Mouse (Mus musculus) intestine, embryonic 14.5 days (tissue): ENCODE measurements around the gene Cib4. TPM values are rescaled to one million over a fixed set of nuclear protein-coding genes. Genes with fewer than 3 reads are reported as not detected.

Experiments
- ATAC-seq: fragments of 200-750 bp; cut with Nextera tagmentation; replicated peaks from 2 replicates; pipeline ENCODE4 v1.8.0; 2017; ENCODE audit warnings: low read depth, moderate number of reproducible peaks, moderate TSS enrichment, moderate library complexity; ENCODE audit not compliant: low FRiP score, low TSS enrichment
- DNase-seq: peaks from one replicate; pipeline ENCODE4 v3.0.0-alpha.2; 2018; ENCODE audit warnings: low spot score
- H3K27ac ChIP-seq: fragments of 300-500 bp; sonication (generic); 2 replicates; pipeline ENCODE4 v1.5.1; 2014; ENCODE audit warnings: low read depth, mild to moderate bottlenecking, control low read depth
- H3K27me3 ChIP-seq: fragments of 300-500 bp; sonication (generic); replicated peaks from 2 replicates; pipeline ENCODE4 v1.6.1; 2014; ENCODE audit warnings: low read length, control low read depth; ENCODE audit not compliant: control insufficient read depth, insufficient read depth
- H3K36me3 ChIP-seq: fragments of 300-500 bp; sonication (generic); 2 replicates; pipeline ENCODE4 v1.6.1; 2014; ENCODE audit warnings: low read length, control low read depth; ENCODE audit not compliant: control insufficient read depth, insufficient read depth
- H3K4me1 ChIP-seq: fragments of 300-500 bp; sonication (generic); replicated peaks from 2 replicates; pipeline ENCODE4 v1.6.1; 2014; ENCODE audit warnings: low read length, control low read depth, mixed read lengths; ENCODE audit not compliant: control insufficient read depth, insufficient read depth
- H3K4me2 ChIP-seq: fragments of 300-500 bp; sonication (generic); 2 replicates; pipeline ENCODE4 v1.6.1; 2014; ENCODE audit warnings: low read length
- H3K4me3 ChIP-seq: fragments of 300-500 bp; sonication (generic); 2 replicates; pipeline ENCODE4 v1.5.1; 2014; ENCODE audit warnings: low read depth, low read length, control low read depth, mixed read lengths
- H3K9ac ChIP-seq: fragments of 300-500 bp; sonication (generic); 2 replicates; pipeline ENCODE4 v1.6.1; 2014; ENCODE audit warnings: mild to moderate bottlenecking, low read length
- H3K9me3 ChIP-seq: fragments of 300-500 bp; sonication (generic); 2 replicates; pipeline ENCODE4 v1.6.1; 2016; ENCODE audit warnings: low read length, control low read depth; ENCODE audit not compliant: control insufficient read depth
- WGBS: fragments of 180-500 bp; shearing (Covaris S2); extraction: QIAGEN DNeasy Blood & Tissue Kit; methylation state at CpG from one replicate; pipeline ENCODE4 v1.1.7; 2014; 5-methylcytosine and 5-hydroxymethylcytosine counted together
- polyA plus RNA-seq: library from polyadenylated mRNA; unstranded; fragments of >200 nt; fragmentation: Nextera tagmentation; extraction: Ambion mirVana; gene quantifications from 2 replicates; pipeline ENCODE4 v1.2.1, GENCODE M21; 2014

The Cib4 gene
- polyA plus RNA-seq, 1 experiment from 2014 or later: not detected

- no peaks in the 10 kb centered on the region for H3K27me3 ChIP-seq
- H3K4me2 ChIP-seq: no peak overlapping the region
- ATAC-seq: no peak
- H3K9ac ChIP-seq: no peak overlapping the region
- no peak overlapping the region for H3K27ac ChIP-seq
- DNase-seq: no peak
- H3K36me3 ChIP-seq: no peaks in the 10 kb centered on the region
- H3K4me1 ChIP-seq: peaks cover 2% of the 10 kb centered on the region; the same call in 1 of the 2 replicates
- H3K4me3 ChIP-seq: no peak overlapping the region
- WGBS: 77% methylated on average over 6 of the region's 6 CpGs
- H3K9me3 ChIP-seq: no peaks in the 10 kb centered on the region
Measured at GRCm38 (mm10) chr5:30578445-30579080, 32.9 kb upstream of the Cib4 start.

GRCm38 (mm10) chr5:30577654-30578310 is 32.1 kb upstream of the Cib4 start:
- Histone ChIP-seq H3K4me2 (no peak overlapping the region), H3K36me3 (no peaks in the 10 kb centered on the region), H3K27me3 (no peaks in the 10 kb centered on the region), H3K27ac (no peak overlapping the region), H3K4me1 (peaks cover 2% of the 10 kb centered on the region; the same call in 1 of the 2 replicates), H3K4me3 (no peak overlapping the region), H3K9me3 (no peaks in the 10 kb centered on the region), H3K9ac (no peak overlapping the region)
- ATAC-seq: no peak
- WGBS: 81% methylated on average over 12 of the region's 12 CpGs
- DNase-seq: no peak

GRCm38 (mm10) chr5:30577251-30577650 is 31.6 kb upstream of the Cib4 start:
- Histone ChIP-seq H3K9me3 (no peaks in the 10 kb centered on the region), H3K27ac (no peak overlapping the region), H3K4me1 (peaks cover 6% of the 10 kb centered on the region; the same call in 1 of the 2 replicates), H3K9ac (no peak overlapping the region), H3K4me3 (no peak overlapping the region), H3K4me2 (no peak overlapping the region), H3K36me3 (no peaks in the 10 kb centered on the region), H3K27me3 (no peaks in the 10 kb centered on the region)
- ATAC-seq (no peak), DNase-seq (no peak)
- WGBS: 70% methylated on average over 9 of the region's 9 CpGs

- H3K27me3 ChIP-seq: no peaks in the 10 kb centered on the region
- H3K36me3 ChIP-seq: no peaks in the 10 kb centered on the region
- no peak overlapping the region for H3K4me3 ChIP-seq
- H3K9ac ChIP-seq: no peak overlapping the region
- no peak for ATAC-seq
- H3K27ac ChIP-seq: 0 out of 2 replicates have a peak overlapping the region, but pooled peaks have one; percentile 27
- H3K4me2 ChIP-seq: no peak overlapping the region
- WGBS: 64% methylated on average over 7 of the region's 7 CpGs
- no peaks in the 10 kb centered on the region for H3K9me3 ChIP-seq
- peaks cover 11% of the 10 kb centered on the region for H3K4me1 ChIP-seq
- DNase-seq: no peak
Measured at GRCm38 (mm10) chr5:30576233-30576632, 30.6 kb upstream of the Cib4 start.

- no peak overlapping the region for H3K4me2 ChIP-seq
- 86% methylated on average over 8 of the region's 8 CpGs for WGBS
- no peak for ATAC-seq
- no peak for DNase-seq
- peaks cover 13% of the 10 kb centered on the region for H3K4me1 ChIP-seq
- H3K9ac ChIP-seq: no peak overlapping the region
- no peaks in the 10 kb centered on the region for H3K27me3 ChIP-seq
- no peaks in the 10 kb centered on the region for H3K9me3 ChIP-seq
- H3K4me3 ChIP-seq: no peak overlapping the region
- no peaks in the 10 kb centered on the region for H3K36me3 ChIP-seq
- no peak overlapping the region for H3K27ac ChIP-seq
Measured at GRCm38 (mm10) chr5:30574367-30574766, 28.7 kb upstream of the Cib4 start.

GRCm38 (mm10) chr5:30571820-30572219 is 26.2 kb upstream of the Cib4 start:
- Histone ChIP-seq H3K4me1 (peaks cover 13% of the 10 kb centered on the region), H3K4me2 (no peak overlapping the region), H3K27me3 (no peaks in the 10 kb centered on the region), H3K9ac (no peak overlapping the region), H3K27ac (peak overlapping the region; percentile 85), H3K9me3 (no peaks in the 10 kb centered on the region), H3K4me3 (no peak overlapping the region), H3K36me3 (no peaks in the 10 kb centered on the region)
- ATAC-seq (peak; percentile 62), DNase-seq (no peak)
- WGBS: 41% methylated on average over 5 of the region's 5 CpGs

- ATAC-seq: peak; percentile 64
- WGBS: 47% methylated on average over 1 of the region's 1 CpGs
- DNase-seq: no peak
Measured at GRCm38 (mm10) chr5:30568479-30568878, 22.8 kb upstream of the Cib4 start.

GRCm38 (mm10) chr5:30559986-30560493 is 14.4 kb upstream of the Cib4 start:
- Histone ChIP-seq H3K9me3 (peaks cover 8% of the 10 kb centered on the region), H3K4me1 (peaks cover 11% of the 10 kb centered on the region; the same call in 1 of the 2 replicates), H3K9ac (no peak overlapping the region), H3K27ac (no peak overlapping the region; the same call in 1 of the 2 replicates), H3K4me3 (no peak overlapping the region), H3K27me3 (no peaks in the 10 kb centered on the region), H3K4me2 (no peak overlapping the region), H3K36me3 (no peaks in the 10 kb centered on the region)
- DNase-seq (no peak), ATAC-seq (no peak)
- 28% methylated on average over 3 of the region's 3 CpGs for WGBS

More at GRCm38 (mm10) chr5:30568479-30568878, 22.8 kb upstream of the Cib4 start:
- peak overlapping the region; percentile 22; the same call in 1 of the 2 replicates for H3K27ac ChIP-seq
- no peaks in the 10 kb centered on the region for H3K36me3 ChIP-seq
- no peak overlapping the region for H3K4me3 ChIP-seq
- no peaks in the 10 kb centered on the region for H3K27me3 ChIP-seq
- no peak overlapping the region for H3K9ac ChIP-seq
- H3K9me3 ChIP-seq: no peaks in the 10 kb centered on the region
- H3K4me2 ChIP-seq: no peak overlapping the region
- peaks cover 13% of the 10 kb centered on the region for H3K4me1 ChIP-seq
